Mouse (Mus musculus) spleen, postnatal 14 days (tissue): ENCODE measurements around the gene Csgalnact2.

Source experiments
- DNase-seq, 2 experiments: peaks; one replicate each; pipeline ENCODE4 v3.0.0; 2021 to 2022; ENCODE audit warnings: low spot score in 2 of 2

Csgalnact2 gene

DNA sequence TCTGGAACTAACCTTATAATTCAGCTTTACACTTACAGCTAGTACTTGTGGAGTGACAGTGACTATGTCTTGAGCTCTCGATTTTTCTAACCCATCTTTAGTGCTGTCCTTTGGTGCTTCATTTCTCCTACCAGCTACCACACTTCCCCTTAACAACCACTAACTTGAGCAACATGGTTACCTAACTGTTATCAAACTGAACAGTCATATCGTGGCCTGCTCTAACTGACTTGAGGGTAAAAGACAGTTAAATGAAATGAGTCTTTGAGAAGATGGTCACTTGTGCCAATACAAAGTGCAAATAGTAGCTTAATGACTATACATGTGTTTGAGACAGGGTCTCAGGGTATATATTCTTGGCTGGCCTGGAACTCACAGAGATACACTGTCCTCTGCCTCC, 1.8 kb downstream of the Csgalnact2 start:
- DNase-seq: no peak

DNA sequence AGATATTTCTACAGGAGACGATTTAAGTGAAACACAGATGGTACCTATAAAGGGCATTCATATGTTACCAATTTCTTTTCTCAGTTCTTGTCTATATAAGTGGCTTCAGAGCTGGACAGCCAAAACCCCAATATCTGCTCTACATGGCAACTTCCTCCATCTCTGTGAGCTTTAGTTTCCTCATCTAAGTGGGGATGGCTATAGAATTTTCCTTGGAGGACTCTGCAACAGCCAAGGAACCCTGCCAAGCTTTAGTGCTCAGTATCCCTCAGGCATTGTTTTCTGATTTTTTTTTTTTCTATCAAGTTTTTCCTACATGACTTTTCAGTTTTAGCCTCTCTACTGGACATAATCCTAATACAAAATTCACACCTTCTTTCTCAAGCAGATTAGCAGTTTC, 4.5 kb downstream of the Csgalnact2 start:
- no peak for DNase-seq

DNA sequence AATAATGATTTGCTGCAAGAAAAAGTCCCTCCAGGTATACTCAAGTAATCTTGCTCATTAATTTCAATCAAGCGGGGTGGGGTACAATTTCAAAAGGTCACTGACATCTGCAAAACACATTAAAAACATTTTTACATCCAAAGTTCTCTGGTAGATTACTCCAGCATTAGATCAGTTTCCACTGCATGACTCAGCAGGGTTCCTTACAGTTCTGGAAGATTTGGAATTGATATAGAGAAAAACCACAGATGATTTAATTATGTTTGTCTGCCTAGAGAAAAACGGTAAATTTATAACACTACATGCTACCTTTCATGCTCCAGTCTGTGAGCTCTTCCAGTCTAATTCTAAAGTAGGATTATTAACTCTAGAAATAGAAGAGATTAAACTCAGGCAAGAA, 8.9 kb downstream of the Csgalnact2 start:
- no peak for DNase-seq

DNA sequence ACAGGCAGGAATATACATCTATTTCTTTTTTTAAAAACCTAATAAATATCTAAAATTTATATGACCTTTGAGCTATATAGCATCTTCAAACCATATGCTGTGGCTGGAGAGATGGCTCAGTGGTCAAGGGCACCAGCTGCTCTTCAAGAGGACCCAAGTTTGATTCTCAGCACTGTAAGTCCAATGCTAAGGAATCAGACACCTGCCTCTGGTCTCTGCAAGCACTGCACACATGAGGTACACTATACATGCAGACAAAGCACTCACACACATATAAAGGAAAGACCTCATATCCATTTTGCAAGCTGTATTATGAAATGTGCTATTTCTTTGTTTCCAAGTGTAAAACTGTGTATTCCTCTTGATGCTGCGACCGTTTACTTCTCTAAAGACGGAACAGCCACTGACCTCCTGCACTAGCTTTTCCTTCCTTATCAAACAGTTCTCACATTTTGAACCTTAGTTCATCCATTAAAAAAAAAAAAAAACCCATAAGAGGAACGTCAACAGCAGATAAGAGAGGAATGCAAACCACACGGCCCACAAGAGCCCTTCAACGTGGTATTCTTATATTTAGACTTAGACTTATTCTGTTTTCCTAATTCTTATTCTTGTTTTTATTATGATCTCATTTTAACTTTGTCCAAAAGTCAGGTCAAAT, 11.0 kb downstream of the Csgalnact2 start:
- DNase-seq: no peak

DNA sequence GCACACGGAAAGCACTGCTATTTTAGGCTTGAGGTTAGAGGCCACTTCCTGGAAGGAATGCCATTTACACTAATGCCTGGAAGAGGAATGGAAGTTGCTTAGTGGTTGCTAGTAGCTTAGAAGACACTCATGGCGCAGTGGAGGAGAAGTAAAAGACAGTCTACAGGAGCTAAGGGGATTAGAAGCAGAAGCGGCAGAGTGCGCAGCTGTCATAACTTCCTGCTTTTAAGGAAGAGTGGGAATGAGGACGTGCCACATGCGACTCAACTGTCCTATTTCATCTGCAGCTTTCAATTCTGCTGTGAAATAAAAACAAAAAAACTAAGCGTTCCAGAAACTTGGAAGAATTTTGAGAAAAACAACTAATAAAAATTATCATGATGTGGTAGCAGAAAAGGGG, 11.7 kb downstream of the Csgalnact2 start:
- DNase-seq: no peak

DNA sequence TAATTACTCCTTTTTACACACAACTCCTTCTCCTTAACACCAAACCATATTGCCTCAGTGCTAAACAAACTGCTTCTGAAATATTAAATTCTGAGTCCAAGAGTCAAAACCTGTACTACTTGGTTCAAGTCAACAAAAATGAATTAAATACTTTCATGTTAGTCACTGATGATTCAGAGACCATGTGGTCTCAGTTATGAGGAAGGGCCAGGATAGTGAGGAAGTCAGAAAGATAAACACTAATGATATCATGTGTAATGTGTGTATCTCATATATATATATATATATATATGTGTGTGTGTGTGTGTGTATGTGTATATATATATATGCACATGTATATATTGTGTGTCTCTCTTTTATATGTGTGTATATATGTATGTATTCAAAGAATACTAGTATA, 12.4 kb downstream of the Csgalnact2 start:
- no peak for DNase-seq

DNA sequence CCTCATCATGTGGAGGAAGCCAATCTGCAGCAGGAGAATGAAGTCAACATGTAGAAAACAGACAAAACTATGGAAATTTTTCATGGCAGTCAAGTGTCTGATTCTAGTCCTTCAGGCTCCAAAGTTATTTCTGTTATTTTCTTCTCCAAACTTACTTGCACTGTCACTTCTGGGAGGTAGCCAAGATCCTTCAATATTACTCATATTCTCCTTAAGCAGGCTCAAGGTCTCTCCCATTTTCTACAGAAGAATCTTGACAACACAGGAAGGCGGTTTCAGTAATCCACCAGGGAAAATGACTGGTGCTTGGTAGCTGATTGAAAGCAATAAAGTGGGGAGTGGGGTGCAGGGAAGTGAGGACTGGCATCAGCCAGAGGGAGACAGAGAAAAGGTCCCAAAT, 16.2 kb downstream of the Csgalnact2 start:
- DNase-seq: no peak

DNA sequence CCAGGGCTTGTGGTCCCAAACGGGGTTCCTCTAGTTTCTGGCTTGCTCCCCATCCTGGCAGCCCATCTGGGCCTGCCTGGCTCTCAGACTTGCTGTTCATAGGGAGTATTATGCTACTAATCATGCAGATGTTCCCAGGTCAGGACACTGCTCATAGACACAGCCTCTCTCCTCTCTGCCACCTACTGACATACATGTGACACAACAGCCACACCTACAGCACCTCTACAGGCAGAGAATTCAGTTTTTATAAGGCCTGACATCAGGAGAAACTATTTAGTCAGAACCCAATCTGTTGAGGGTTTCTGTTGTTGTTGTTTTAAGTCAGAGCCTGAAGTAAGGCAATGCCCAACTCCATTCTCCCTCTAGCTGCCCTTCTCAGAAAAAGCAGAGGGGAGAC, 27.1 kb downstream of the Csgalnact2 start:
- DNase-seq: no peak

DNA sequence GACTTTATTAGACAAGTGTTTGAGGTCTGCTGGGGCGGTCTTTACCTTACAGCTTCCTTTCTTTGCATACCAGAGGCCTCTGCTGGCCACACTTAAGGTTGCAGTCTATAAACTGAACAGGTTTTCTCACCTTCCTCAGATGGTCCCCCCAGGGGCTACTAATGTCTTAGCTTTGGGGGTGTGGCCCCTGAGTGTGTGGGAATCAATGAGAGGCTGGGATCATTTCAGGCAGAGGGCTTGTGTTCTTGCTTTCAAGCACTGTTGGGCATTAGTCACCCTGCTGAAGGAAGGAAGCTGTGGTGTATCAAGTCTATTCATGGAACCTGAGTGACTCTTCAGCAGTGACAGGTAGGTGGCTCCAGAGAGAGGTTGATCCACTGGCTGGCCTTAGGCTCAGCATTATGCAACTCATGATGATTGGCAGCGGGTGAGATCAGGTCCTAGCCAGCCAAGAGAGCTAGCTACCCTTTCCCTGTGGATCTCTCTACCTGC, 39.6 kb downstream of the Csgalnact2 start:
- no peak for DNase-seq

DNA sequence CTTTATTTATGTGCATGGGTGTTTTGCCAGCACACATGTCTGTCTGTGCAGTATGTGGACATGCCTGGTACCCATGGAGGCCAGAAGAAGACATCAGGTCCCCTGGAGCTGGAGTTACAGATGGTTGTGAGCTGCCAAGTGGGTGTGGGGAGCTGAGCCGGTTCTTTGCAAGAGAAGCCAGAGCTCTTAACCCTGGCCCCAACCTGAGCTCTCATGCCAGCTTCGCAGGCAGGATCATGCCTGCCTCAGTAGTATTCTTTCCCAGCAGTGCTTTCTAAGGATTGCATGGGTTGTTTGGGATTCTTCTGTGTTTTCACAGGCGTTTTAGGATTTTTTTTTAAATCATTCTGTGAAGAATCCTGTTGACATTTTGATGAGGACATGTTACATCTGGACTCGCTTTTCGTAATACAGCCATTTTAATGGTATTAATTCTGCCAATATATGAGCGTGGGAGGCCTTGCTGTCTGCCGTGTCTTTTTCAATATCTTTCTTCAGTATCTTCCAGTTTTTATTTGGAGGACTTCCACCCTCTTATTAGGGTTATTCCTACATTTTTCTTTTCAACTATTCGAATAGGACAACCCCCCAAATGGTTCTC, 41.1 kb downstream of the Csgalnact2 start:
- no peak for DNase-seq

DNA sequence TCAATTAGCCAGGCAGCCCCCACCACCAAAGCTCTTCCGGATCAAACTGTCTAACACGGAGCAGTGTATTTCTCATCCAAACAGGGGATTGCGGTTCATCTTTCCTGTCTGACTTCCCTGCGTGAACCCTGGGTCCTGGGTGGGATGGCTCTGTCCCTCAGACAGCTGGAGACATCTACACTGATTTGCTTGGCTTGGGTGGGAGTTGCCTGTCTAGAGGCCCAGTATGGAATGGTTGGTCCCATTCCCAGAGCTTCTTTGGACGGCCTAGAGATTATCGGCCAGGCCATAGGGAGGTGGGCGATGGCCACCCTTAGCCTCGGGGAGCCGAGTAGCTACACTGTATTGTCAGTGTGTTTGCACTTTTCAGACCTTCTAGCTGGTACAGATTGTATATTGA, 48.1 kb downstream of the Csgalnact2 start:
- no peak for DNase-seq

DNA sequence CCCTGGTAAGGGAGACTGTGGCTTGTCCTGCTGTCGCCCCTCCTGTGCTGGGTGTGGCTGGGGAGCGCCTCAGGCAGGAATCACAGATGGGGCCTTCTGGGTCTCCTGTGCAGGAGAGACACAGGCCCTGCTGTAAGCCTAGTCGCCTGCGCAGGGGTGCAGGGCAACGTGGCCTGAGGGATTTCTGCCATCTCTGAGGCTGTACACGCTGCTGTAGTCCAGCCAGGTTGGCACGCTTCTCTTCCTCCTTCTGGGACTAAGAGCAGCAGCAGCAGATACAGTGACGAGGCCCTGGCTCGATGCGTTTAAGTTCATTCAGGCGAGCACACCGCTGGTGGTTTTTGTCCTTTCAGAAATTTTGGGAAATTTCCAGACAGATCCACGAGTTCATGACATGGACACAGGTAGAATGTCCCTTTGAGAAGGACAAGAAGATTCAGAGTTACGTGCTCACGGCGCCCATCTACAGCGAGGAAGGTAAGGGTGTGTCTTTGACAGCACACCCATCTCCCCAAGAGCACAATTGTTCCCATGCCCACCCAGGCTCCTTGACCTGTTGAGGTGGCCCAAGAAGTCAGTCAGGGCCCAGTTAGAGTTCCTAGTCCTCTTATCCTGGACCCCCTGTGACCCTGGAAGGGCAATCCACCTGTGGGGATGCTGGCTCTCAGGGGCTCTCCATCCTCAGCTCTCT, 50.0 kb downstream of the Csgalnact2 start:
- no peak for DNase-seq

DNA sequence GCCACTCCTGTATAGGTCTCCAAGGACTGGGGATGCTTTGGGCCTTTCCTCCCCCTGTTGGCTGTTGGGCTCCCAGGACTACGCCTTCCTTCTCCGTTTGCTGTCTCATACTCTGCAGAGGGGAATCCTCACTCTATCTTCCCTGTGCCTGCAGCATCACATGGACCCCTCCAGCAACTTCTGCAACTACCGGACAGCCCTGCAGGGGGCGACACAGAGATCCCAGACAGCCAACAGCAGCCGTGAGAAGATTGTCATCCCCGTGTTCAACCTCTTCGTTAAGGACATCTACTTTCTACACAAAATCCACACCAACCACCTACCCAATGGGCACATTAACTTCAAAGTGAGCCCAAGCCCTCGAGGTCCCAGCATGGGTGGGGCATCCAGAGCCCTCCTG, 51.0 kb downstream of the Csgalnact2 start:
- DNase-seq: no peak

DNA sequence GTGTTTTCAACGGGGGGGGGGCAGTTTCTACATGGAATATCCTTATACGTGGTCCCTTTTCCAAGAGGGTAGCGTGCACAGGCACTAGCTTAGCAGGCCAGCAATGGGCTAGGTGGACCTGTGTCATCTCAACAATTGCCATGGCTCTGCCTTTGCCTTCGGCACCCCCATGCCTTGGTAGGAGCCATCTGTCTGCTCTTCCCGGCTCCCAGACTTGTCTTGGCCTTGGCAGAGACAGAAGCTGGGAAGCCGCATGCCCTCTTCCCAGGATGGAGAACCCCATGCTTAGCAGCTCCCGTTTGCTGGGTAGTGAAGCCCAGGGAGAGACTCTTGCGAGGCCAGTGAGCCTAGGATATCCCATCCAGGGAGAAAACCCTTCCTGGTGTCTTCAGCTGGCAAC, 54.3 kb downstream of the Csgalnact2 start:
- DNase-seq: no peak

DNA sequence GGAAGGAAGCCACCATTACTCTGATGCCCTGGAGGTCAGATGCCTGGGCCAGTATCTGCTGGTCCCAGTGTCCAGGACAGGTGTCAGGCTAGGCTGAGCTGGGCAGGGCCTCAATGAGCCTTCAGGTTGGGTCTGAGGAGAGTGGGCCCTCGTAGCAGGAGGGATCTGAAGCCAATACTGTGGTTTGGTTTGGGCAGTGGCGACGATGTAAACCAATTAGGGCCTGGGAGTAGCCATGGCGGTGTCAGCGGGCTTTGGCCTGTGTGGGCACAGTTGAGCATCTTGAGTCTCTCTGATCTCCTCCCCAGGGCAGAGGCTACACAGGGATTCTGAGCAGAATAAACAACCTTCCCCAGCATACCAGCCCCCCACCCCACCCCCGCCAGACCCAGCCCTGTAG, 55.3 kb downstream of the Csgalnact2 start:
- DNase-seq: no peak

DNA sequence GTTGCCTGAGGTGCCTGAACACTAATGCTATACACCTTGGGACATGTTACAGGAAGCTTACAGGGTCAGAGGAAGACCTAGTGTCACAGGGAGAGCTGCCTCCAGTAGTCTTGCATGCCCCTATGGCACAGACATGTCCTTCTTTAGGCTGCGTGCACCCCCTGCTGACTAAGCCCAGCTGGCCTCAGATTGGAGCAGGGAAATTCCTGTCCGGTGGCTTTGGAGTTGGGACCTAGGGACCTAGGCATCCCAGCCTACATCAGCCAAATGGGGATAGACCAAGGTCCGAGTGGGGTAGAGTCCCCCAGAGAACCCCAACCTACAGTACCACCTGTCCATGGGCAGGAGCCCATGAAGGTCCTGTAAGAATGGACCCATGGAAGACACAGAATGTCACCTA, 56.6 kb downstream of the Csgalnact2 start:
- no peak for DNase-seq

DNA sequence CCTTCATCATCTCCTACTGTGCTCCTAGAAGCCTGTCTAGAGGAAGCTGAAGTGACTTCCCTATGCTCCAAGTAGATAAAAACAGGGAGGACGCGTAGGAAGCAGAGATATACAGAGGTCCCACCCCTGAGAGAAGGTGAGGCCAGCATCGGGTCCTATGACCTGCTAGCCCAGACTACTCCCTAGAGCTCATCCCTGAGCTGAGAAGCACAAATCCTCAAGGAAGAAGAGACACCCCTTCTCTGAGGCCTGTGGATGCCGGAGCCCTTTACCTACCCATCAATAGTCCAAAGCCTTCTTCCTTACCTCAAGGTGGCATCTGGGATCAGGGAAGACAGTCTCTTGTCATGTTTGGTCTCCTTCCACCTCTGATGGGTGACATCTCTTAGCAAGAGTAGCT, 58.2 kb downstream of the Csgalnact2 start:
- DNase-seq: no peak

DNA sequence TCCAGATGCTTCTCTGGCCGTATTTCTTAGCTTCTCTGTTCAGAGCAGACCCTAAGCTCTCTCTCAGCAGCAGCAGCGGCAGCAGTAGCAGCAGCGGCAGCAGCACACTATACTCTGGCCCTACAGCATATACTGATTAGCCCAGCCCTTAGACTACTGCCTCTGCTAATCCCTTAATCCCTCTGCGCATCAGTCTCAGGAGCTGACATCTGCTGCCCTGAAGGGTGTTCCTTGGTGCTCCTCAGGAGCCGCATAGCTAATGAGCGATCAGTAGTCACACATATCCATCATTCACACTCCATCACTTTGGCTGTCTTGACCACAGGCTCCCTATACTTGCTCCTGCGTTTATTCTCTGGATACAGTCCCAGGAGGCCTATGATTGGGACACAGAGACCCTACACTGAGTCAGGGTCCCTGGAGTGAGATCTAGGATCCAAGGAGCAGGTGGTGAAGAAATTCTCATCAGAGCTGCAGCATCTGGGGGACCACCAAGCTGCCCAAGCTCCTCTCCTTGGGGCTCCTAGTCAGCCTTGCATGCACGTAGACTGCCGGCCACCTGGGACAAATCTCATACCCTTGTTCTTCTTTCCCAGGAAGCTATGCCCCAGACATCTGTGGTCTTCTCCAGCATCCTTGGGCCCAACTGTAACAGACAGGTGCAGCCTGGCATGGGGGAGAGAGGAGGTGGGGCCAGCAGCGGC, 59.0 kb downstream of the Csgalnact2 start:
- no peak for DNase-seq

DNA sequence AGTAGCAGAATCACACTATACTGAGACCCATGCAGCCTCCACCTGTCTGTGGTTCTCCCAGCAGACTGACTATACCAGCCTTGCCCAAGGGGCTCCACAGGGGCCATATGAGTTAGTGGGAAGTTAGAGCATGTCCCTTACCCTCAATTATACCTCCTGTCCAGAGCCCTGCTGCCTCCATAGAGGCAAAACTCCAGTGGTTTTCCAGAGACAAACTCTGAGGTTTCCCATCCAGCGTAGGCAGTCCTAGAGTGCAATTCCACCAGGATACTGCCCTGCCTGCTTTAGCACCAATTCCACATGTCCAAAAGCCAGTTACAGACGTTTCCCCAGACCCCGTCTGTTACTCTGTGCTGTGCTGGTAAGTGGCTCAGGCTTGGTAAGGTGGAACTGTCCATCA, 59.6 kb downstream of the Csgalnact2 start:
- no peak for DNase-seq

DNA sequence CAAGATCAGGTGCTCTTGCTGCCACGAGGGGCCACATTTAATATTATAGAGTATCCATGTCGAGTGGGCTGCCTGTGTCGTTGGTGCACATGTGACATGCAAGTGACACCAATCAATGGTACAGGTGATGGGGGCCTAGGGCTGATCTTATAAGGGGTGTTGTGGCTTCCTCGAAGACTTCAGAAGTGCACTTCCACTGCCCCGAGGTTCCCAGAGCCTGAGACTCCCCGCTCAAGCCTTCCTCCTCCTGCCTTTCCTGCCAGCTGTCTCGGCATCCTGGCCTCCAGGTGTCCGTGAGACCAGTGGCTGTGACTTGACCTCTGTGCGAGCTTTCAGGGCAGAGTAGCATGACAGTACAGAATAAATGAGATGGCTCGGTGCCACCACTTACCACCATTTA, 60.2 kb downstream of the Csgalnact2 start:
- DNase-seq: no peak

DNA sequence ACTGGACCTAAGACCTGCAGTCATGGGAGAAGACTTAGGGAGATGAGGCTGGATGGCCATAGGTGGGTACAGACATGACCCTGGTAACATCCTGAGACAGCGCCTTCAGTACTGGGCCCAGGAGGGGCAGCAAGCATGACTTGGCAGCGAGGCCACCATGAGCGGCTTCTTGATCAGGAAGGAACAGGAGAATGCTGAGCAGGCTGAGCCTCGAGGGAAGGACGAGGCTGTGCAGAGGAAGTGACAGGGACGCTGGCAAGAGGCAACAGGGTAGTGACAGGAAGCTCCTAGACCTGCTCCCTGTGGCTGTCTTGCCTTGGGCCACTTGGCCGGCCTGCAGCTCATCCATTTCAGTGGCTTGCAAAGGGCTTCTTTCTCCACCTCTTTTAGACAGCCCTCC, 61.5 kb downstream of the Csgalnact2 start:
- no peak for DNase-seq

DNA sequence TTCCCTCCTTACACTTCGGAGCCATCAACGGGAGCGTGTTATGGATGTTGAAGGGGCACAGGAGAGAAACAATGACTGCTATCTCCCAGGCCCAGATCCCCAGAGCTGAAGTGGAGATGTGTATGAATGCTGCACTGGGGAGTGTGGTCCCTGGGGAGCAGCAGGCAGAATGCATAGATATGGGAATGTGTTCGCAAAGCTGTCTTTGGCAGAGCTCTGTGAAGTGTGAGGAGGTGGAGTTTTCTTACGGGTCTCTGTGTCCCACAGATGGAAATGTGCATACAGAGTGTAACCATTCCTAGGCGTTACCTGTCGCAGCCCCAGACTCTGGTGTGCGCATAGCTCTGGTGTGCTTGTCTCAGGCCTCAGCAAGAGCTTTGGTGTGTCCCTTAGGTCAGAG, 62.2 kb downstream of the Csgalnact2 start:
- no peak for DNase-seq

DNA sequence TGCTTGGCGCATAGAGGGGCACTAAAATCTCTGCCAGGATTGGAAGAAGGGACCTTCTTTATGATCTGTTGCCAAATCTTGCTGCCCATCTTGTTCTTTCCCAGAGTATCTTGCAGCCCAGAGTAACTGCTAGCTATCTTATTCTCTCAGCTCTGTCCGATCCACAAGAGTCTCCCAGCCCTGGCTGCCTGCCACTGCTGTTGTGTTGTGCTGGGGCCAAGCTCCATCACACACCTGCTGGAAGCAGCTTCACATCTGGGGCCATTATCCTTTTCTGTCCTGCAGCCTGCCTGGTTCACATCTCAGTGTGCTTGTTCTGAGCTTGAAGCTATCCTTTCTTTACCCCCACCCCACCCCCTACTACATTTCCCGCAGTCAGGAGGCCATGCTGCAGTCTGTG, 62.7 kb downstream of the Csgalnact2 start:
- no peak for DNase-seq
